Mouse (Mus musculus) hindbrain, postnatal 0 days (tissue): ENCODE data around the gene Phtf2. TPM values are rescaled to one million over a fixed set of nuclear protein-coding genes. Genes with fewer than 3 reads are reported as not detected.
"Not testable (repeated sequence)": the region's sequence is repeated elsewhere in the genome, so short reads cannot be mapped to it uniquely, and the experiment has no call there.

ENCODE experiments used
- ATAC-seq: fragments of 200-750 bp; cut with Nextera tagmentation; 2 replicates; pipeline ENCODE4 v1.8.0; 2017; ENCODE audit warnings: mild to moderate bottlenecking, moderate TSS enrichment, moderate library complexity
- DNase-seq: peaks from one replicate; pipeline ENCODE4 v3.0.0-alpha.2; 2015; ENCODE audit warnings: low spot score
- H3K27ac ChIP-seq: fragments of 300-500 bp; sonication (generic); 2 replicates; pipeline ENCODE4 v1.5.1; 2014; ENCODE audit warnings: mild to moderate bottlenecking
- H3K27me3 ChIP-seq: fragments of 300-500 bp; sonication (generic); 2 replicates; pipeline ENCODE4 v1.6.1; 2014; ENCODE audit warnings: low read length, mixed read lengths; ENCODE audit not compliant: insufficient read depth
- H3K36me3 ChIP-seq: fragments of 300-500 bp; sonication (generic); 2 replicates; pipeline ENCODE4 v1.6.1; 2014; ENCODE audit warnings: low read length, mixed read lengths; ENCODE audit not compliant: insufficient read depth
- H3K4me1 ChIP-seq: fragments of 300-500 bp; sonication (generic); 2 replicates; pipeline ENCODE4 v1.6.1; 2014; ENCODE audit warnings: antibody characterized with exemption, low read length, mixed read lengths; ENCODE audit not compliant: insufficient read depth
- H3K4me2 ChIP-seq: fragments of 300-500 bp; sonication (generic); 2 replicates; pipeline ENCODE4 v1.6.1; 2014; ENCODE audit warnings: low read depth, mild to moderate bottlenecking, low read length, moderate library complexity, mixed read lengths
- H3K4me3 ChIP-seq: fragments of 300-500 bp; sonication (generic); 2 replicates; pipeline ENCODE4 v1.5.1; 2014; ENCODE audit warnings: low read length
- H3K9ac ChIP-seq: fragments of 300-500 bp; sonication (generic); replicated peaks from 2 replicates; pipeline ENCODE4 v1.6.1; 2014; ENCODE audit warnings: mild to moderate bottlenecking, low read length, moderate library complexity, mixed read lengths
- H3K9me3 ChIP-seq: fragments of 300-500 bp; sonication (generic); 2 replicates; pipeline ENCODE4 v1.6.1; 2016; ENCODE audit warnings: low read length, mixed read lengths
- CTCF ChIP-seq: IDR thresholded peaks from 2 replicates; pipeline ENCODE4 v1.5.1; 2016; ENCODE audit warnings: antibody characterized with exemption, control low read depth, low read depth
- WGBS: fragments of 180-500 bp; shearing (Covaris S2); extraction: QIAGEN DNeasy Blood & Tissue Kit; methylation state at CpG from one replicate; pipeline ENCODE4 v1.1.7; 2014; 5-methylcytosine and 5-hydroxymethylcytosine counted together
- polyA plus RNA-seq: library from polyadenylated mRNA; unstranded; fragments of >200 nt; fragmentation: Nextera tagmentation; extraction: Ambion mirVana; gene quantifications from 2 replicates; pipeline ENCODE4 v1.2.1, GENCODE M21; 2015
- total RNA-seq: library from RNA; depleted of rRNA; stranded (reverse); fragments of >200 nt; gene quantifications from 2 replicates; pipeline ENCODE4 v1.2.3, GENCODE M21; 2014

Phtf2 gene
- total and polyA plus RNA-seq, 2 experiments from 2014 or later, result 18.8 to 20.7 TPM

GRCm38 (mm10) chr5:20748142-20748541 is 133.8 kb downstream of the Phtf2 start:
- 0 out of 2 replicates have a peak, but pooled peaks have one; percentile 11 for ATAC-seq
- H3K27ac ChIP-seq, result no peak overlapping the region
- H3K4me3 ChIP-seq, result no peak overlapping the region
- 31% methylated on average over 4 of the region's 4 CpGs for WGBS
- 0 out of 2 replicates have a peak, but pooled peaks cover 11% of the 10 kb centered on the region for H3K4me1 ChIP-seq
- H3K36me3 ChIP-seq, result no peaks in the 10 kb centered on the region
- no peak overlapping the region for H3K9ac ChIP-seq
- no peak for DNase-seq
- 0 out of 2 replicates have a peak overlapping the region, but pooled peaks have one; percentile 3 for H3K4me2 ChIP-seq
- no peaks in the 10 kb centered on the region for H3K9me3 ChIP-seq
- no peak for TF ChIP-seq CTCF
- H3K27me3 ChIP-seq, result 0 out of 2 replicates have a peak, but pooled peaks cover 4% of the 10 kb centered on the region

- no peaks in the 10 kb centered on the region for H3K9me3 ChIP-seq
- DNase-seq (no peak), ATAC-seq (peak; percentile 39; the same call in 1 of the 2 replicates)
- TF ChIP-seq CTCF, result no peak
- H3K9ac ChIP-seq, result no peak overlapping the region
- no peaks in the 10 kb centered on the region for H3K36me3 ChIP-seq
- H3K4me3 ChIP-seq, result no peak overlapping the region
- H3K27me3 ChIP-seq, result no peaks in the 10 kb centered on the region
- H3K4me2 ChIP-seq, result no peak overlapping the region
- no peaks in the 10 kb centered on the region for H3K4me1 ChIP-seq
- H3K27ac ChIP-seq, result no peak overlapping the region
- WGBS, result 91% methylated on average over 8 of the region's 8 CpGs
Observed at GRCm38 (mm10) chr5:20741936-20742335, 140.0 kb downstream of the Phtf2 start.

GRCm38 (mm10) chr5:20741193-20741592 is 140.7 kb downstream of the Phtf2 start:
- no peak overlapping the region for H3K9ac ChIP-seq
- no peaks in the 10 kb centered on the region for H3K9me3 ChIP-seq
- H3K4me2 ChIP-seq, result no peak overlapping the region
- no peaks in the 10 kb centered on the region for H3K27me3 ChIP-seq
- H3K4me3 ChIP-seq, result no peak overlapping the region
- DNase-seq (no peak), ATAC-seq (no peak)
- H3K4me1 ChIP-seq, result no peaks in the 10 kb centered on the region
- H3K27ac ChIP-seq, result no peak overlapping the region
- H3K36me3 ChIP-seq, result no peaks in the 10 kb centered on the region
- 83% methylated on average over 6 of the region's 6 CpGs for WGBS
- no peak for TF ChIP-seq CTCF

- Histone ChIP-seq H3K27ac (no peak overlapping the region), H3K27me3 (no peaks in the 10 kb centered on the region), H3K9me3 (no peaks in the 10 kb centered on the region), H3K4me2 (no peak overlapping the region), H3K4me3 (no peak overlapping the region), H3K36me3 (no peaks in the 10 kb centered on the region), H3K9ac (no peak overlapping the region), H3K4me1 (no peaks in the 10 kb centered on the region)
- 46% methylated on average over 2 of the region's 2 CpGs for WGBS
- no peak for ATAC-seq
- TF ChIP-seq CTCF, result no peak
- no peak for DNase-seq
Observed at GRCm38 (mm10) chr5:20738795-20739194, 143.1 kb downstream of the Phtf2 start.

GRCm38 (mm10) chr5:20723226-20723625 is 158.7 kb downstream of the Phtf2 start:
- H3K4me1 ChIP-seq, H3K27me3 ChIP-seq, H3K9me3 ChIP-seq, DNase-seq, H3K36me3 ChIP-seq, H3K4me2 ChIP-seq, H3K4me3 ChIP-seq, ATAC-seq, H3K9ac ChIP-seq, H3K27ac ChIP-seq: not testable (repeated sequence)
- 88% methylated on average over 4 of the region's 4 CpGs for WGBS

- WGBS, result 65% methylated on average over 4 of the region's 4 CpGs
- H3K4me1 ChIP-seq, result no peaks in the 10 kb centered on the region
- H3K27me3 ChIP-seq, result no peaks in the 10 kb centered on the region
- H3K4me2 ChIP-seq, result no peak overlapping the region
- no peak for DNase-seq
- H3K9me3 ChIP-seq, result no peaks in the 10 kb centered on the region
- TF ChIP-seq CTCF, result no peak
- no peak for ATAC-seq
- H3K27ac ChIP-seq, result no peak overlapping the region
- no peaks in the 10 kb centered on the region for H3K36me3 ChIP-seq
- H3K9ac ChIP-seq, result no peak overlapping the region
- H3K4me3 ChIP-seq, result no peak overlapping the region
Observed at GRCm38 (mm10) chr5:20720201-20720900, 161.6 kb downstream of the Phtf2 start.

- H3K36me3 ChIP-seq, H3K4me1 ChIP-seq, H3K27ac ChIP-seq, H3K4me2 ChIP-seq, H3K4me3 ChIP-seq, H3K27me3 ChIP-seq, ATAC-seq, H3K9me3 ChIP-seq, H3K9ac ChIP-seq, DNase-seq: not testable (repeated sequence)
- WGBS, result 94% methylated on average over 6 of the region's 6 CpGs
Observed at GRCm38 (mm10) chr5:20715980-20716379, 165.9 kb downstream of the Phtf2 start.

GRCm38 (mm10) chr5:20714619-20715018 is 167.3 kb downstream of the Phtf2 start:
- not testable (repeated sequence) for H3K9me3 ChIP-seq, H3K27ac ChIP-seq, H3K27me3 ChIP-seq, DNase-seq, H3K36me3 ChIP-seq, H3K9ac ChIP-seq, H3K4me2 ChIP-seq, H3K4me3 ChIP-seq, H3K4me1 ChIP-seq, ATAC-seq
- 86% methylated on average over 1 of the region's 1 CpGs for WGBS

GRCm38 (mm10) chr5:20710845-20711244 is 171.1 kb downstream of the Phtf2 start:
- H3K27me3 ChIP-seq, H3K9ac ChIP-seq, ATAC-seq, H3K9me3 ChIP-seq, H3K4me2 ChIP-seq, H3K4me1 ChIP-seq, H3K36me3 ChIP-seq, H3K27ac ChIP-seq, H3K4me3 ChIP-seq, DNase-seq: not testable (repeated sequence)
- 87% methylated on average over 6 of the region's 6 CpGs for WGBS
